Mouse (Mus musculus) stomach, embryonic 14.5 days (tissue): ENCODE data around the gene Gal3st2c. TPM values are rescaled to one million over a fixed set of nuclear protein-coding genes. Genes with fewer than 3 reads are reported as not detected.
"Not testable (repeated sequence)": the region's sequence is repeated elsewhere in the genome, so short reads cannot be mapped to it uniquely, and the experiment has no call there.

ENCODE experiments used
- ATAC-seq: fragments of 200-750 bp; cut with Nextera tagmentation; 2 replicates; pipeline ENCODE4 v1.8.0; 2017; ENCODE audit warnings: low read depth, moderate TSS enrichment; ENCODE audit not compliant: insufficient number of reproducible peaks, insufficient read depth, low FRiP score
- H3K27ac ChIP-seq: fragments of 300-500 bp; sonication (generic); 2 replicates; pipeline ENCODE4 v1.5.1; 2014; ENCODE audit warnings: mild to moderate bottlenecking, low read length, moderate library complexity, mixed read lengths
- H3K27me3 ChIP-seq: fragments of 300-500 bp; sonication (generic); 2 replicates; pipeline ENCODE4 v1.6.1; 2014; ENCODE audit warnings: low read length, control low read depth, mixed read lengths; ENCODE audit not compliant: control insufficient read depth, insufficient read depth
- H3K36me3 ChIP-seq: fragments of 300-500 bp; sonication (generic); 2 replicates; pipeline ENCODE4 v1.6.1; 2014; ENCODE audit warnings: mild to moderate bottlenecking, control low read depth, low read length, moderate library complexity, mixed read lengths; ENCODE audit not compliant: control insufficient read depth, insufficient read depth
- H3K4me1 ChIP-seq: fragments of 300-500 bp; sonication (generic); 2 replicates; pipeline ENCODE4 v1.6.1; 2014; ENCODE audit warnings: low read length, control low read depth, mixed read lengths; ENCODE audit not compliant: control insufficient read depth, insufficient read depth
- H3K4me2 ChIP-seq: fragments of 300-500 bp; sonication (generic); replicated peaks from 2 replicates; pipeline ENCODE4 v1.6.1; 2014; ENCODE audit warnings: low read depth, low read length, control low read depth
- H3K4me3 ChIP-seq: fragments of 300-500 bp; sonication (generic); 2 replicates; pipeline ENCODE4 v1.5.1; 2014; ENCODE audit warnings: low read depth, low read length, control low read depth
- H3K9ac ChIP-seq: fragments of 300-500 bp; sonication (generic); replicated peaks from 2 replicates; pipeline ENCODE4 v1.6.1; 2014; ENCODE audit warnings: low read depth, mild to moderate bottlenecking, control low read depth, low read length, moderate library complexity, mixed read lengths
- H3K9me3 ChIP-seq: fragments of 300-500 bp; sonication (generic); 2 replicates; pipeline ENCODE4 v1.6.1; 2016; ENCODE audit warnings: low read depth, low read length, control low read depth; ENCODE audit not compliant: control insufficient read depth
- WGBS: fragments of 180-500 bp; shearing (Covaris S2); extraction: QIAGEN DNeasy Blood & Tissue Kit; methylation state at CpG from one replicate; pipeline ENCODE4 v1.1.7; 2014; 5-methylcytosine and 5-hydroxymethylcytosine counted together
- polyA plus RNA-seq: library from polyadenylated mRNA; unstranded; fragments of >200 nt; fragmentation: Nextera tagmentation; extraction: Ambion mirVana; gene quantifications from 2 replicates; pipeline ENCODE4 v1.2.1, GENCODE M21; 2014

Gal3st2c gene
- polyA plus RNA-seq, 1 experiment from 2014 or later: not detected

- Histone ChIP-seq H3K36me3 (no peaks in the 10 kb centered on the region), H3K4me3 (no peak overlapping the region), H3K27me3 (no peaks in the 10 kb centered on the region), H3K9me3 (no peaks in the 10 kb centered on the region), H3K9ac (no peak overlapping the region), H3K4me2 (no peak overlapping the region), H3K4me1 (no peaks in the 10 kb centered on the region), H3K27ac (no peak overlapping the region)
- no peak for ATAC-seq
- WGBS: 73% methylated on average over 7 of the region's 7 CpGs
Observed at GRCm38 (mm10) chr1:94053530-94054216, 63.4 kb downstream of the Gal3st2c start.

GRCm38 (mm10) chr1:94054481-94054880, 64.2 kb downstream of the Gal3st2c start:
- no peak overlapping the region for H3K9ac ChIP-seq
- H3K4me2 ChIP-seq: no peak overlapping the region
- H3K36me3 ChIP-seq: no peaks in the 10 kb centered on the region
- H3K27ac ChIP-seq: no peak overlapping the region
- no peaks in the 10 kb centered on the region for H3K27me3 ChIP-seq
- no peak overlapping the region for H3K4me3 ChIP-seq
- 83% methylated on average over 1 of the region's 1 CpGs for WGBS
- ATAC-seq: no peak
- no peaks in the 10 kb centered on the region for H3K4me1 ChIP-seq
- H3K9me3 ChIP-seq: no peaks in the 10 kb centered on the region

GRCm38 (mm10) chr1:94055966-94056365, 65.7 kb downstream of the Gal3st2c start:
- no peak for ATAC-seq
- WGBS: 36% methylated on average over 3 of the region's 3 CpGs

GRCm38 (mm10) chr1:94057401-94057800, 67.1 kb downstream of the Gal3st2c start:
- Histone ChIP-seq H3K36me3 (no peaks in the 10 kb centered on the region), H3K9ac (no peak overlapping the region), H3K9me3 (no peaks in the 10 kb centered on the region), H3K27me3 (no peaks in the 10 kb centered on the region), H3K27ac (no peak overlapping the region), H3K4me3 (no peak overlapping the region), H3K4me1 (no peaks in the 10 kb centered on the region), H3K4me2 (no peak overlapping the region)
- no peak for ATAC-seq
- WGBS: 95% methylated on average over 2 of the region's 2 CpGs

More at GRCm38 (mm10) chr1:94055966-94056365, 65.7 kb downstream of the Gal3st2c start:
- no peak overlapping the region for H3K4me2 ChIP-seq
- no peaks in the 10 kb centered on the region for H3K4me1 ChIP-seq
- H3K9me3 ChIP-seq: no peaks in the 10 kb centered on the region
- no peak overlapping the region for H3K9ac ChIP-seq
- H3K36me3 ChIP-seq: no peaks in the 10 kb centered on the region
- H3K4me3 ChIP-seq: no peak overlapping the region
- no peaks in the 10 kb centered on the region for H3K27me3 ChIP-seq
- no peak overlapping the region for H3K27ac ChIP-seq

- not testable (repeated sequence) for H3K36me3 ChIP-seq, H3K4me3 ChIP-seq, H3K27me3 ChIP-seq, H3K4me2 ChIP-seq, H3K9me3 ChIP-seq, ATAC-seq, H3K27ac ChIP-seq, H3K4me1 ChIP-seq, H3K9ac ChIP-seq
- 93% methylated on average over 1 of the region's 1 CpGs for WGBS
Observed at GRCm38 (mm10) chr1:94058281-94058680, 68.0 kb downstream of the Gal3st2c start.

Other genes starting within 250 kb of the Gal3st2c start
- gene Atg4b, start 239.0 kb upstream of the Gal3st2c start, polyA plus RNA-seq: 91.6 and 100 TPM in 2 replicates
- gene Thap4, start 235.6 kb upstream of the Gal3st2c start, polyA plus RNA-seq: 50.7 and 51.0 TPM in 2 replicates
- 271 and 280 TPM in 2 replicates for gene Dtymk, start 188.6 kb upstream of the Gal3st2c start, polyA plus RNA-seq
- 19.4 and 21.7 TPM in 2 replicates for gene Ing5, start 186.5 kb upstream of the Gal3st2c start, polyA plus RNA-seq
- gene D2hgdh, start 165.6 kb upstream of the Gal3st2c start, polyA plus RNA-seq: 13.6 and 16.0 TPM in 2 replicates
- not detected in 2 replicates for gene Gal3st2, start 129.2 kb upstream of the Gal3st2c start, polyA plus RNA-seq
- 0.09 TPM in 1 of 2 replicates, not detected in the other for gene Gal3st2b, start 72.2 kb upstream of the Gal3st2c start, polyA plus RNA-seq
- not detected in 2 replicates for gene Neu4, start 29.9 kb downstream of the Gal3st2c start, polyA plus RNA-seq
- not detected in 2 replicates for gene Pdcd1, start 62.0 kb downstream of the Gal3st2c start, polyA plus RNA-seq